Mouse (Mus musculus): ENCODE results near the gene Gpbar1.

The Gpbar1 gene

GRCm38 (mm10) chr1:74256782-74257181 is 21.6 kb upstream of the Gpbar1 start:
- TF ChIP-seq GATA4 (IDR thresholded peaks at IDR 0.05; ENCODE audit: insufficient replicate concordance, low read length): no peak

GRCm38 (mm10) chr1:74262510-74262909 is 15.8 kb upstream of the Gpbar1 start:
- TF ChIP-seq GATA4 (IDR thresholded peaks at IDR 0.05; ENCODE audit: insufficient replicate concordance, low read length): no peak

- TF ChIP-seq GATA4 (IDR thresholded peaks at IDR 0.05; ENCODE audit: insufficient replicate concordance, low read length): no peak
Observed at GRCm38 (mm10) chr1:74268750-74269149, 9.6 kb upstream of the Gpbar1 start.

- no peak for TF ChIP-seq GATA4 (IDR thresholded peaks at IDR 0.05; ENCODE audit: insufficient replicate concordance, low read length)
Observed at GRCm38 (mm10) chr1:74271659-74272058, 6.7 kb upstream of the Gpbar1 start.

- TF ChIP-seq GATA4 (IDR thresholded peaks at IDR 0.05; ENCODE audit: insufficient replicate concordance, low read length): no peak
Observed at GRCm38 (mm10) chr1:74275015-74275414, 3.3 kb upstream of the Gpbar1 start.

- no peak for TF ChIP-seq GATA4 (IDR thresholded peaks at IDR 0.05; ENCODE audit: insufficient replicate concordance, low read length)
Observed at GRCm38 (mm10) chr1:74277041-74277440, 1.3 kb upstream of the Gpbar1 start.

- TF ChIP-seq GATA4 (IDR thresholded peaks at IDR 0.05; ENCODE audit: insufficient replicate concordance, low read length): no peak
Observed at GRCm38 (mm10) chr1:74277883-74278537, 340 bp upstream of the Gpbar1 start.

- TF ChIP-seq GATA4 (IDR thresholded peaks at IDR 0.05; ENCODE audit: insufficient replicate concordance, low read length): no peak
Observed at GRCm38 (mm10) chr1:74278988-74279387, 638 bp downstream of the Gpbar1 start.

- no peak for TF ChIP-seq GATA4 (IDR thresholded peaks at IDR 0.05; ENCODE audit: insufficient replicate concordance, low read length)
Observed at GRCm38 (mm10) chr1:74280591-74281325, 2.4 kb downstream of the Gpbar1 start.

GRCm38 (mm10) chr1:74281372-74281771 is 3.0 kb downstream of the Gpbar1 start:
- TF ChIP-seq GATA4 (IDR thresholded peaks at IDR 0.05; ENCODE audit: insufficient replicate concordance, low read length): no peak

GRCm38 (mm10) chr1:74281886-74282285 is 3.5 kb downstream of the Gpbar1 start:
- TF ChIP-seq GATA4 (IDR thresholded peaks at IDR 0.05; ENCODE audit: insufficient replicate concordance, low read length): no peak

GRCm38 (mm10) chr1:74282896-74283625 is 4.7 kb downstream of the Gpbar1 start:
- TF ChIP-seq GATA4 (IDR thresholded peaks at IDR 0.05; ENCODE audit: insufficient replicate concordance, low read length): no peak

GRCm38 (mm10) chr1:74283686-74284463 is 5.5 kb downstream of the Gpbar1 start:
- TF ChIP-seq GATA4 (IDR thresholded peaks at IDR 0.05; ENCODE audit: insufficient replicate concordance, low read length): no peak; the same call in 1 of the 2 replicates

- no peak; the same call in 1 of the 2 replicates for TF ChIP-seq GATA4 (IDR thresholded peaks at IDR 0.05; ENCODE audit: insufficient replicate concordance, low read length)
Observed at GRCm38 (mm10) chr1:74284543-74285160, 6.3 kb downstream of the Gpbar1 start, which contains the start of the genes Aamp and Pnkd. Aamp (minus strand) TSS chr1:74284738. Pnkd (plus strand) TSS chr1:74284930.
